Mouse (Mus musculus) stomach, postnatal 0 days (tissue): ENCODE data around the gene Lin7b.

Experiments
- CTCF ChIP-seq: IDR thresholded peaks from 2 replicates; pipeline ENCODE4 v1.5.1; 2016; ENCODE audit warnings: antibody characterized with exemption, low read depth, mild to moderate bottlenecking, moderate library complexity
- EP300 ChIP-seq: optimal IDR thresholded peaks from 2 replicates; pipeline ENCODE3; 2016; ENCODE audit warnings: antibody characterized with exemption

- TF ChIP-seq CTCF (peak; percentile 60), EP300 (no peak)
Observed at GRCm38 (mm10) chr7:45343543-45343942, 26.8 kb downstream of the Lin7b start.
